Mouse (Mus musculus) gastrocnemius, adult 8-10 months (tissue): Measurements from ENCODE around the gene Wdr74. TPM values are rescaled to one million over a fixed set of nuclear protein-coding genes. Genes with fewer than 3 reads are reported as not detected.

Experiments used
- DNase-seq, 2 experiments: peaks; one replicate each; pipeline ENCODE4 v3.0.0; 2022; ENCODE audit warnings: low spot score in 2 of 2
- total RNA-seq, 4 experiments: library from RNA; stranded (reverse); gene quantifications; 2 replicates each; pipeline ENCODE4 v1.2.4; 2022

Gene Wdr74
- total RNA-seq, 4 experiments from 2014 or later: 14.0 to 16.7 (median 14.9) TPM

DNA sequence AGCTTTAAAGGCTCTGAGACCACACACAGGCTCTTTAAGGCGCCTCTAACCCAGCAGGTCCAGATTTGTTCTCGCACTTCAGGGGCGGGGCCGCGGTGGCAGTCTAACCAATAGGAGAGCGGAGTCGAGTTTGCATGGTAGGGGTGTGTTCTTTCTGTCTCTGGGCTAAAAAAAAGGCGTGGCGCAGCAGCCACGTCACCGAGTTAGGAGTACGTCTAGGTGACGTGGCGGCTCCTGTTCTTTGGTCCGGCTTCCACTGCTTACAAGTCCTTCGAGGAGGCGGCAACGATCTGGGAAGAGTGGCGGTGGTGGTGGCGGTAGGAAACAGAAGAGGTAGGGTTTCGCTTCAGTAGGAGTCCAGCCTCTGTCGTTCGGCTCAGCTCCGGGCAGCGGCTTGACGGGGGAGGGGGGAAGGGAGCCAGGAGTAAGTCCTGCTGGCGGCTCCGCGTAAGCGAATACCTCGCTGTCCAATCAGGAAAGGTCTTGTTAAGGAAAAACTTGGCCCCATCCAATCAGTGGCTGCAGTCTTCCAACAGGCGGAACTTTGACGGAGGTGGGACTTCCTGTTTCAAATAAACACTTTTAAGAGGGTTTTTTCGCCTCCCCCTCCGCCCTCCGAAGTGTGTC is 5.7 kb downstream of the Wdr74 start, which contains the start of gene Stx5a:
Gene Stx5a, plus strand, starts transcription at position 171 of the 627 bp plus-strand sequence.
- peak; percentile 92 to 95 for DNase-seq

DNA sequence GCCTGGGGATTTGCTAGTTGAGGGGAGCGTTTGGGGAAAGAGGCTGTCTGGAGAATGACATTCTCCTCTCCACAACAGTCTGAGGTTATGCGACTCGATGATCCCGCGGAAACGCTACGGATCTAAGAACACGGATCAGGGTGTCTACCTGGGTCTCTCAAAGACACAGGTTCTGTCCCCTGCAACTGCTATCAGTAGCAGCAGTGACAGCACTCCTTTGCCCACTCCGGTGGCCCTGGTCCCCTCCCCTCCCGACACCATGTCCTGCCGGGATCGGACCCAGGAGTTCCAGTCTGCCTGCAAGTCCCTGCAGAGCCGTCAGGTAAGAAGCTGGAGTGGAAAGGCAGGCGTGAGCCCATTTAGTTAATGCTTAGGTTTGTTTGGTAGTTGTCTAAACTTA is 6.5 kb downstream of the Wdr74 start:
- DNase-seq: no peak

DNA sequence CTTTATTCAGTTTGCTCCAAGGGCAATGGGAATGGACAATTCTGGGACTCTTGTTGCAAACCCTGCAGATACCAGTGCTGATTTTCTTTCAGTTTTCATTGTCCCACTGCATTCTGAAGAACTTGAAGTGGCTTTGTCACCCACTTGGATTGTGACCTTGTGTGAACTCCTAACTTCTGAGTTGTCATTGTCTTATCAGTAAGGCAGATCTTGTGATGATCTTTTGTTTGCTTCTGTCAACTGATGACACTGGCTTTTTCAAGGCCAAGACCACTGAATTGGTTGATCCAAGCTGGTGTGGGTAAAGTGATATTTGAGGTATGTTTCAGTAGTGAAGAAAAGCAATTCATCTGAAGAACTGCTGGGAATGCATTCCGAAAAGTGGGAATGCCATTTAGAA is 9.8 kb downstream of the Wdr74 start:
- no peak for DNase-seq

DNA sequence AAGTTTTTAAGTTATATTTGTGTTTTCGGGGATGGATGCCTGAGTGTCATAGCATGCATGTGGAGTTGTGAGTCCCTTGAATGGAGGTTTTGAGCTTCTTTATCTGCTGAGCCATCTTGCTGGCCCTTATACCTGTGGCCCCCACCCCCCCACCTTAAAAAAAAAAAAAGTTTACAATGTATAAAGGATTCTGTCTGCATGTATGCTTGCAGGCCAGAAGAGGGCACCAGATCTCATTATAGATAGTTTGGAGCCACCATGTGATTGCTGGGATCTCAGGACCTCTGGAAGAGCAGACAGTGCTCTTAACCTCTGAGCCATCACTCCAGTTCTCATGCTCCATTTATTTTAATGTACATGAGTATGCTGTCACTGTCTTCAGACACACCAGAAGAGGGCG is 11.7 kb downstream of the Wdr74 start:
- no peak for DNase-seq

DNA sequence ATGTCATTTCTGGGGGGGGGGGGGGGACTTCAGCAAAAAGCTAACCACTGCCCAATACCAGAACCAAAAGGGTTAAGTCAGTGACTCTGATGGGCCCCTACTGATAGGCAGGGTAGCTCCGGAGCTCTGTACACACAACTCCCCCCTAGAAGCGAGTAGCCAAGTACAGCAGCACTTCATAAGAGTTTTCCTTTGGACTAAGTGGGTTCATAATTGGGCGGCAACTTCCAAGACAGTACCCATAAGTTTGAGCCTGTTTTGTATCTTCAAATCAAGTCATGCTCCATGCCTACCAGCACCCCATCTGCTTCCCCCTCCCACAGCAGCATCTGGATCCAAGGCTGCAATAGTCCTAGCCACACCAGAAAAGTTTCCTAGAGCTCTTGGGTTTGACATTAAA is 20.0 kb downstream of the Wdr74 start:
- DNase-seq: no peak

DNA sequence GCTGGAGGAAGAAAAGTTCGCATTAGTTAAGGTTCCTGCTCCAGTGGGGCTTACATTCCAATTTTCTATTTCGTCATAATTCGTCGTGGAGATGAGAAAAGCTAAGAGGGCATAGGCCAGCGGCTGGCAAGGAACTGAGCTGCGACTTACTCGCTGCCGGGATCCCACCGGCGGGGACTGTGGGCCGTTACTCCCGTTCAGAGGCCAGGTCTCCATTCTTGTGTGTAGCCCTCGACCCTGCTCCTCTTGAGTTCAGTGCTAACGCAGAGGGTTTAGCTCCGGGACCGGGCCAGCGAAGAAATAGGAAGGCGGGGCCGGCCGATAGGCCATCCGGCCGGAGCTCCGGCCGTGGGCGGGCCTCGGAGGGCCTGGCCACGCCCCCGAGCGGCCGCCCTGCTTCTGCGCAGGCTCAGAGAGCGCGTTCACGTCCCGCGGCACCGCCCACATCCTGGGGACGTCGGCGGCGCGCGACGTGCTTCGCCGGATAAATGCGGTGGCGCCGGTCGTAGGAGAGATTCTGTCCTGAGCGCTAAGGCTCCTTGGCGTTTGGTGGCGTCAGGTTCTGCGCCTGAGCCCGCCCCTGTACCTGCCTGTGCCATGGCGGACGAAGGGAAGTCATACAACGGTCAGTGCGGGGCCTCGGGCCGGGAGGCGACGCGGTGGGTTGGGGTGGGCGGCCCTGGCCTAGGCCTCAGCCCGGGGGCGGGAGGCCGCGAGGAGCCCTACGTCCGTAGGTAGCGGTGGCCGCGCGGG is 21.2 kb downstream of the Wdr74 start, which contains the start of gene Nxf1:
Gene Nxf1, plus strand, starts transcription at position 439 of the 753 bp plus-strand sequence.
- peak; percentile 77 to 87 for DNase-seq

DNA sequence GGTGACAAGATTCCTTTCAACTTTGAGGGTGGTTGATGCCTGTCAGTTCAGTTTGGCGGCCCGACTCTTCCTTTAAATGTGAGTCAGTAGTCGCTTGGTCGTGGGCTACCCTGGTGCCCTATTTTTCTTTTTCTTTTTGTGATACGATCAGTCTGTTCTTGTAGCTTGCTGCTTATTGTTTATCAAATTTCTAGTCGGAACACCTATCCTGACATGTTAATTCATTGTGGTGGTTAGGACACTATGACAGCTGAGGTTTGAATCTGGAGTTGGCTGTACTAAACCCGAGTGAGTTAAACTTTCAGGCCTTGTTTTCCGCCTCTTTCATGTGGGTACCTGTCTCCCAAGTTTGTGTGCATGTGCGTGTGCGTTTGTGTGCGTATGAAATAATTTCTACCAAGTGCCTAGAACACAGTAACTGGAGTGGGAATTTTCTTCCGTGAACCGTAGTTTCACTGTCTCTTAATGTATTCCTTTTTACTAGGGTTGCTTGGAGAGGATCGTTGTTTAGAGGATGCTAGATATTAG is 21.9 kb downstream of the Wdr74 start:
- DNase-seq: no peak

DNA sequence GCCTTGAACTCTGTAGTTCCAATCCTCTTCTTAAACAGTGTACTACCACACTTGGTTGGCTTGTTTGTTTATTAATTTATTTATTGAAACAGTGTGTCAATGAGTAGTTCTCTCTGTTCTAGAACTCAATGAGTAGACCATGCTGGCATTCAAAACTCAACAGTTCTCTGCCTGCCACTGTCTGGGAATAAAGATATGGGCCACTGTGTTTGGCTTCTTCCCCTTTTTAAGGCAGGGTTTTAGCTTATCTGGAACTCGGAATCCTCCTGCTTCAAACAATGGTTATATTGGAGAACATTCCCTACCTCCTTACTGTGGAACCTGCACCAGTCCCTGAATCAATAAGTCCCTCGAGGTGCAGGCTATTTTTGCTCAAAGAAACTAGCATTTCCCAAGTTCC is 23.3 kb downstream of the Wdr74 start:
- DNase-seq: no peak

DNA sequence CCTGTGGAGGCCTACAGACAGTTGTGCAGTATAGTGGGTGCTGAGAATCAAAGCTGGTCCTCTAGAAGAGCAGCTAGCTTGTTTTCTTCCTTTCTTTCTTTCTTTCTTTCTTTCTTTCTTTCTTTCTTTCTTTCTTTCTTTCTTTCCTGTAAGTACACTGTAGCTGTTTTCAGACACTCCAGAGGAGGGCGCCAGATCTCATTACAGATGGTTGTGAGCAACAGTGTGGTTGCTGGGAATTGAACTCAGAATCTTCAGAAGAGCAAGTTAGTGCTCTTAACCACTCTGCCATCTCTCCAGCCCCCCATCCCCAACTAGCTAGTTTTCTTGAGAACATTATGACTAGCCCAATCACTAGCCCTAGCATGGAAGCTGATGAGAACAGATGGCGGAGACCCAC is 25.1 kb downstream of the Wdr74 start:
- DNase-seq: no peak

DNA sequence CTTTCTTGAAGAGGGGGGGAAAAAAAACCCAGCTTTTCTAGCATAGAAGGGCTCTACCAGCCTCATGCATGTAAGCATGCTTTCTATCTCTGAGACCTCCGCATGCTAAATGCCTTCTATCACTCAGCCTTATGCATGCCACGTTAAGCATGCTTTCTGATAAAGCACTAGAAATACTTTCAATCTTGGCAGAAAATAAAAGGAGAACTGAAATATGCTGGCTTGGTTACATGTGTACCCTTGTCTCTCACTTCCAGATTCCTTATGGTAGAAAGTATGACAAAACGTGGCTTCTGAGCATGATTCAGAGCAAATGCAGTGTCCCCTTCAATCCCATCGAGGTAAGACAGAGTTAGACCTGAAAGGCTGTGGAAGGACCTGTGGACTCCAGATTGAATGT is 27.6 kb downstream of the Wdr74 start:
- no peak for DNase-seq

DNA sequence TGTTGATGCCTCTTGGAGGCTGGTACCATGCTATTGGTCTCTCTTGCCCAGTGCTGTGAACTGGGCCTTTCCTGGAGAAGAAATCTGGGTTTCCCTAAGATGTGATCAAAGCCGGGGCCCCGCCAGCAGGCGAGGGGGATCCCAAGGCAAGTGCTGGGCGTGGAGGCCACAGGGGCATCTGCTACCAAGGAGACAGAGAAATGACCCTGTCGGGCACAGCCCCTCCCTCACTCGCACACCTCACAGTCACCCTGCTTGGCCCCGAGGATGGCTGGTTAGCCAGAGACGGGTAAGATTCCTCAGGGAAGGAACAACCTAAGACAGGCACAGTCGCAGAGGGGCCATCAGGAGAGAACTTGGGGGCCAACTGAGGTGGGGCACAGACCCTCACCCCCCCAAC is 29.9 kb downstream of the Wdr74 start:
- no peak for DNase-seq

DNA sequence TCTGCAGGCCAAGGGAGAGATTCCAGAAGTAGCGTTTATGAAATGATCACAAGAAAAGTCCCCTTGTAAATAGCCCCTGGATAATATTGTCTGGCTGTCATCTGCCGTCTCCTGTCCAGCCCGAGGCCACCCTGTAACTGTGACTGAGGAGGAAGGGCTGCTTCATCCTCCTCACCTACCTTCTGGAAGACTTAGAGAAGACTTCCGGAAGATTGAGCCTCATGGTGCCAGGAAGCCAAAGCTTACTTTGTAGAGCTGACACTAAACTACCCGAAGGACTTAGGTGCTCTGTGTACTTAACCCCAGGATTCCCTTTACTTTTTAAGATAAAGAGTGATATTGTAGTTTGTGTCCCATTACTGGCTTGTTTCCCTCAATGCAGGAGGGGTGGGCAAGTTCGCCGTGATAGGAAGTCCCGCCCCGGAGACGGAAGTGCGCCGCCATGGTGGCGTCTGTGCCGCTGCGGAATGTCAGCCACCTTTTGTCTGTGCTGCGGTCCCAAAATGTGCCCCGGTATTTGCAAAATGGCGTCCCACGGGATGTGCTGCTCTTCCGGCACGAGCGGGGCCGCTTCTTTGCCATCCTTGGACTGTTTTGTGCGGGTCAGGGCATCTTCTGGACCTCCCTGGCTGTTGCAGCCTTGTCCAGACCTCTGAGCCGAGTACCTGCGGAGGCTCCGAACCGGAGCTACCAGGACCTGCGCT is 35.1 kb downstream of the Wdr74 start, which contains the start of gene Tmem223:
Gene Tmem223, plus strand, starts transcription at position 430 of the 704 bp plus-strand sequence.
- DNase-seq: peak; percentile 45 to 71

DNA sequence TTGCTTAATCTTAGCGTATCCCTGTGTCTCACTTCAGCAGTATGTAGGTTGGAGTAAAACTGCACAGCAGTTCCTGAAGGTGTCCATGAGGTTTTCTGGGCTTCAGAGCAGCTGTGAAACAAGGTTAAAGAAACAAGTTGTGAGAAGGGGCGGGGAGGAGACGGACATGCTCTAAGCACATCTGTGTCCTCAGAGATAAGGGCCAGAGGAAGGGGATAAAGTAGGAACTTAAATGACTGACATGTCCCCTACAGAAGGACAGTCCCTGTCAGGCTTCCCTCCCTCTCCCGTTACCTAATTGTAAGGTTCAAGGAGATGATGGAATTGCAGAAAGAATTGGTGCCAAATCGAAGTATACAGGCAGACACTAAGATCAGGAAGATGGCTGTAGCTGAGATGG is 37.4 kb downstream of the Wdr74 start:
- no peak for DNase-seq

DNA sequence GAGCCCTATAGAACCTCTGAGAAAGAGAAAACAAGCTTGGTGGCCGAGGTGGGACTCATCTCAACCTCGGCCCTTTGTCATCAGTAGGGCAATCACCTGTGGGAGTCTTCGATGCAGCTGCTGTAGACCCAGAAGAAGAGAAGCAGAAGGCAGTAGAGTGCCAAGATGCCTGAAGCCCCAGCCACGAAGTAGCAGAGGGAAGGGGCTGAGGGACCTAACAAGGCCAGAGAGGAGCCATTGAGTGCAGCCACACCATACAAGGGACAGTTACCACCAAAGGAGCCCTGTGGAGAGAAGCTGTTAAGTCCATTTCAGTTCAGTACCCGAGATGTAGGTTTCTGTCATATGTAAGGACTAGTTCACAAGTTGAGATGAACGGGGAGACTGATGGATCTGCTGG is 37.8 kb downstream of the Wdr74 start:
- DNase-seq: no peak

DNA sequence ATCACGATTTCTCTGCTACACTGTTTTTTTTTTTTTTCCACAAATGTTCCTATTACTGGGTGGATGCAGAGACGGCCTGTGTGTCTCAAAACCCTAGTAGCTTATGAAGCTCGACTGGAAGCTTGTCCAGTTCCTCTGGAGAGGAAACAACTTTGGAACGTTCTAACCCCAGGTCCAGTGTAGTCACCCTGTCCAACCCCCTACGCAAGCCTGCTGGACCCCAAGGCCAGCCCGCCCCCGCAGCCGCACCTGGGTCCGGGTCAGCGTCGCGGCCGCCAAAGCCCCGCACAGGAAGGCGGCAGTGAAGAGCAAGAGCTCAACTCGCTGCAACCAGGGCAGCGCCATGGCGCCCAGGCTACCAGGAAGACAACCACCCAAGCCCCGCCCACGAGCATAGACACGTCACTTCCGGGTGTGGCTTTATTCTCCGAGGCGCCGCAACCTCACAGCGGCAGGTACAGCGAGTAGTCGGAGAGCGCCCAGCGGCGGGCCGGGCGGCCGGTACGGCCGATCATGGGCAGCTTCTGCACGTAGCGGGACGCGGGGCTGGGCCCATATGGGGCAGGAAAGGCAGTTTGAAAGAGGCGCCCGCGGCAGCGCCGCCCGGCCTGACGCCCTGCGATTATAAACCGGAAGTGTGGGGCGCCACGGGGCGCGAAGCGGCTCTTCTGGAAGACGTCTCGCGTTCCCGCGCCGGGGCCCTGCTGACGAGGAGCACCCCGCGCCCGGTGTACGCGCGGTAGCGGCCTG is 38.6 kb downstream of the Wdr74 start, which contains the start of gene Tmem179b:
Gene Tmem179b, minus strand, starts transcription at position 382 of the 750 bp plus-strand sequence.
- DNase-seq: peak; percentile 91 to 92

DNA sequence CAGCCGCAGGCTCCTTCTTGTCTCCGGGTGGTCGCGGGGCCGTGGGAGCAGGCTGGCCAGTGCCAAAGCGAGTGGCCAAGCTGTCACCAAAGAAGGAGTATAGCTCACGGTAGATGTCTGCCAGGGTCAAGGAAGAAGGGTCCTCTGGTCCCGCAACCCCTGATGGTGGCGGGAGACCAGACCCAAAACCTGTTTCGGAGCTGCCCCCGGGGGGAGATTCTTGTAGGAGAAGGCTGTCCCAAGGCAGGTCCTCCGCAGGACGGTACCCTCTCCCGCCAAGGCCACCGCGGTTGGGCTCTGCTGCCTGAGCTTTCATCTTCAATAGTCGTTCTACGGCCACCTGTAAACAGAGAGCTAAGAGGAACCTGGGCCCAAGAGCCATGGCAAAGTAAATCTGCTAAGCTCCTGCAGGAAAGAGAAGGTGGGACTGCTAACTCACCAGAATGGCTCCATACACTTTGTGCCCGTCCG is 39.4 kb downstream of the Wdr74 start:
- peak in 1 of 2 experiments; percentile 15 for DNase-seq

DNA sequence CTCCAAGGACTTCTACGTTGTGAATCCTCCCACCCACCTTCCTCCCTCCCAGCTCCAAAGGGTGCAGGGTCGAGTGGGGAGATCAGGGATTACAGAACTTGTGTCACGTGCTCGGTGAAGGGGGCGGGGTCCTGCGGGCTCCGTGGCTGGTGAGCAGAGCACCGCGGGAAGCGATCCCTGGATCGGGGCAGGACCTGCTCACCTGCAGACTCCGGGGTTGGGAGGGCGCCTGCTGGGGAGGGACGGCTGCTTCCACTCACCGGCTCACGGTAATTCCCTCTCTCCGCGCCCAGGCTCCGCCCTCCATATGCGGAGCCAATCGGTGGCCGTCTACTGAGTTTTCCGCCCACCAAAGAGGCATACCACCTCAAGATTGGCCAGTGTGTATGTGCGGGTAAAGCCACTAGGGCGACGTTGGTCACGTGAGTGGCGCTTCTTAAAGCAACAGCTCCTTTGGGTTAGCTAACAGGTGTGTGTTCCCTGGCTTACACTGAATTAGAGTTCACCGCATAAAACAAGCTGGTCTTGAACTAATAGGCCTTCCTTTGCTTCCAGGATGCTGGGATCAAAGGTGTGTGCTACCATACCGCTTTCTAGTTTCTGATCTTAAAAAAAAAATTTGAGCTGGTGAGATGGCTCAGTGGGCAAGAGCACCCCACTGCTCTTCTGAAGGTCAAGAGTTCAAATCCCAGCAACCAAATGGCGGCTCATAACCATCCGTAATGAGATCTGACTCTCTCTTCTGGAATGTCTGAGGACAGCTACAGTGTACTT is 50.6 kb downstream of the Wdr74 start, which contains the start of gene Taf6l:
Gene Taf6l, minus strand, starts transcription at position 410 of the 774 bp plus-strand sequence.
- peak; percentile 84 to 91 for DNase-seq

DNA sequence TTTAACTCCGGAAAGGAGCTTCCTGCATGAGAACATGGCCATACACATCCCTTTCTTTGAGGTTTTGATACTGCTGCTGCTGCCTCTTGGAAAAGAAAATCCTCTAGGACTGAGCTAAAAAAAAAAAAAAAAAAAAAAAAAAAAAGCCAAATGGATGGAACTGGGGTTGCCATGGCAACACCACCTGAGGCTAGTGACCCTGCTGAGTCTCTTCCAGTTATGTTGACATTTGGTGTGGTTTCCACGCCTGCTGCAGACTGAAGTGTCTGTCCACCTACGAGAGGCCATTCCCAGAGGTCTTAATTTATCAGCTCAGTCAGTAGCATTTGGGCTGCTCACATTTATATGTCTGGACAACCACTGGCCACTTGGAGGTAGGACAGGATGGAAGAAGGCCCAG is 52.9 kb downstream of the Wdr74 start:
- DNase-seq: no peak

DNA sequence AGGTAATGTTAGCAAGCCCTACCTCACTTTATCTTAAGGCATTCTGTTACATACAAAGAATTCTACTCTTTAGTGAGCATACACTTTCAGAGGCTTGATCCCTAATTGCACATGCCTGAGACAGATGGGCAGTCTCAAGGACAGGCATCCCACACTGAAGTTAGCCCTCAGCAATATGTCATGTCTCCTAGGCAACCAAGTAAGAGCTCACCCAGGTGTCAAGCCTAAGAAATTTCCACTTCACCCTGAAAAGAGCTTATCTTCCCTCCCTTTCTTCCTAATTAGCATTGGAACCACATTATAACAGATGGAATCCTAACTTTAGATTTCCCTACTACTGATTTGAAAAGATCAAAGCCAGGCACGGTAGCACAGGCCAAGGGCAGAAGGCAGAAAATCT is 53.5 kb downstream of the Wdr74 start:
- DNase-seq: no peak

DNA sequence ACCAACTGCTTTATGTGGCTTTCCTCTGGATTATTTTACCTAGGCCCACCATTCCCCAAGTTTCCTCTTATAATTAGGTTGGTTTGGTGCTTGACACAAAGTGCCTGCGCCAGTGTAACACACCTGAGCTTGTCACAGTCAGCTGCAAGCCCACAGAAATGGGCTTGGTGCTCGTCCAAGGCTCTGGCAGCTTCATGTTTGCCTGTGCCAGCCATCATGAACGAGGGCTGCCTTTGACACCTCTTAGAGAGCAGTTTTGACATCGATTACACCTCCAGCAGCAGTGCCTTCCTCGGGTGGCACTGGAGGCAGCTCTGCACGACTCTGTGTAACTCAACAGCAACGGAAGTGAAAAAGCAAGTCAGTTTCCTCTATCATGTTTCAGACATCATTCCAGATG is 54.5 kb downstream of the Wdr74 start:
- DNase-seq: no peak
